Mouse (Mus musculus): ENCODE results near the gene Gm11939. TPM values are rescaled to one million over a fixed set of nuclear protein-coding genes. Genes with fewer than 3 reads are reported as not detected.

Gene Gm11939
- total RNA-seq, 2 experiments from 2014 or later = not detected

DNA sequence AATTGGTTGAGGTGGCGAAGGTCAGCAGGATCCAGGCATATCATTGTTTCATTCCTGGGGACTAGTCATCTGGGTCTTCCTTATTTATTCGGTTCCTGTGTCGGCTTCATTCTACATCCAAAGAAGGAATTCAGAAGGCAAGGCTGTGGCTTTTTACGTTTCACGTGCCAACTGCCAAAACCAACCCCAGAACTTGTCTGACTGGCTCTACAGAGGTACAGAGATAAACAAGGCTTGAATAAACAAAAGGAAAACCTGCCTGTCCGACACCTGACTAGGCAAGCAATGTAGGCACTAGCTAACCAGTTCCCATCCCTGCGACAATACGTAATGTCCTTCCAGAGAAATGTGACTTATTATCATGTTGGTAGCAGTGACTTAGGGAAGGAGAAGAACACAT, 45.2 kb downstream of the Gm11939 start:
- intact Hi-C loops (cut with DNase I) = no loop called here
- no peak for DNase-seq

Other genes with a start within 250 kb of the Gm11939 start
- not detected for gene Krt25, start 236.5 kb downstream of the Gm11939 start, total RNA-seq (2021)
- not detected for gene Krt26, start 221.5 kb downstream of the Gm11939 start, total RNA-seq (2021)
- gene Krt27, start 208.4 kb downstream of the Gm11939 start, total RNA-seq (2021) = not detected
- not detected for gene Krt28, start 184.6 kb downstream of the Gm11939 start, total RNA-seq (2021)
- gene Krt10, start 170.1 kb downstream of the Gm11939 start, total RNA-seq (2021) = 1 to 10 TPM; 4.6 to 8.9 TPM
- not detected for gene Krt12, start 137.2 kb downstream of the Gm11939 start, total RNA-seq (2021)
- gene Krt20, start 121.3 kb downstream of the Gm11939 start, total RNA-seq (2021) = under 1 TPM; 0.14 to 0.22 TPM
- gene Krt23, start 66.3 kb downstream of the Gm11939 start, total RNA-seq (2021) = not detected
- gene Krt39, start 38.1 kb downstream of the Gm11939 start, total RNA-seq (2021) = not detected
- gene Krt40, start 16.3 kb downstream of the Gm11939 start, total RNA-seq (2021) = not detected
- gene Krtap3-3, start 8.6 kb downstream of the Gm11939 start, total RNA-seq (2021) = not detected
- gene Krtap3-2, start 2.6 kb downstream of the Gm11939 start, total RNA-seq (2021) = not detected
- not detected for gene Krtap3-1, start 7.2 kb upstream of the Gm11939 start, total RNA-seq (2021)
- gene Krtap1-5, start 21.6 kb upstream of the Gm11939 start, total RNA-seq (2021) = not detected
- gene Krtap1-4, start 24.2 kb upstream of the Gm11939 start, total RNA-seq (2021) = not detected
- gene Krtap1-3, start 31.9 kb upstream of the Gm11939 start, total RNA-seq (2021) = not detected
- not detected for gene Krtap9-3, start 38.6 kb upstream of the Gm11939 start, total RNA-seq (2021)
- not detected for gene Gm11938, start 43.8 kb upstream of the Gm11939 start, total RNA-seq (2021)
- not detected for gene Gm11937, start 50.7 kb upstream of the Gm11939 start, total RNA-seq (2021)
- gene Krtap2-4, start 55.4 kb upstream of the Gm11939 start, total RNA-seq (2021) = not detected
- not detected for gene Gm11562, start 61.0 kb upstream of the Gm11939 start, total RNA-seq (2021)
- gene Krtap4-1, start 68.8 kb upstream of the Gm11939 start, total RNA-seq (2021) = not detected
- not detected for gene Krtap4-2, start 75.6 kb upstream of the Gm11939 start, total RNA-seq (2021)
- gene Krtap4-7, start 84.6 kb upstream of the Gm11939 start, total RNA-seq (2021) = not detected
- gene Gm11555, start 90.8 kb upstream of the Gm11939 start, total RNA-seq (2021) = not detected
- not detected for gene Gm11563, start 99.5 kb upstream of the Gm11939 start, total RNA-seq (2021)
- not detected for gene Krtap4-6, start 106.5 kb upstream of the Gm11939 start, total RNA-seq (2021)
- not detected for gene Gm14190, start 131.3 kb upstream of the Gm11939 start, total RNA-seq (2021)
- gene Gm14180, start 174.8 kb upstream of the Gm11939 start, total RNA-seq (2021) = not detected
- not detected for gene Gm11595, start 213.4 kb upstream of the Gm11939 start, total RNA-seq (2021)
- not detected for gene Krtap4-8, start 221.2 kb upstream of the Gm11939 start, total RNA-seq (2021)
- not detected for gene Krtap4-9, start 225.7 kb upstream of the Gm11939 start, total RNA-seq (2021)
- not detected for gene Gm11596, start 234.0 kb upstream of the Gm11939 start, total RNA-seq (2021)
- gene Gm11569, start 239.5 kb upstream of the Gm11939 start, total RNA-seq (2021) = not detected
- gene Gm11554, start 245.0 kb upstream of the Gm11939 start, total RNA-seq (2021) = not detected